Mouse (Mus musculus) liver, postnatal 0 days (tissue): ENCODE measurements around the gene R3hdm2. TPM values are rescaled to one million over a fixed set of nuclear protein-coding genes. Genes with fewer than 3 reads are reported as not detected.

Experiments
- ATAC-seq: fragments of 200-750 bp; cut with Nextera tagmentation; 2 replicates; pipeline ENCODE4 v1.8.0; 2017; ENCODE audit warnings: mild to moderate bottlenecking, moderate library complexity
- DNase-seq: peaks from one replicate; pipeline ENCODE4 v3.0.0-alpha.2; 2016
- H3K27ac ChIP-seq: fragments of 300-500 bp; sonication (generic); 2 replicates; pipeline ENCODE4 v1.5.1; 2014; ENCODE audit warnings: antibody characterized with exemption, moderate library complexity, mild to moderate bottlenecking, low read depth
- H3K27me3 ChIP-seq: fragments of 300-500 bp; sonication (generic); 2 replicates; pipeline ENCODE4 v1.6.1; 2014; ENCODE audit warnings: low read length, control low read depth, mixed read lengths; ENCODE audit not compliant: insufficient read depth
- H3K36me3 ChIP-seq: fragments of 300-500 bp; sonication (generic); replicated peaks from 2 replicates; pipeline ENCODE4 v1.6.1; 2014; ENCODE audit warnings: mild to moderate bottlenecking, control low read depth, low read length, moderate library complexity, mixed read lengths; ENCODE audit not compliant: insufficient read depth
- H3K4me1 ChIP-seq: fragments of 300-500 bp; sonication (generic); 2 replicates; pipeline ENCODE4 v1.6.1; 2014; ENCODE audit warnings: antibody characterized with exemption, mild to moderate bottlenecking, control low read depth; ENCODE audit not compliant: insufficient read depth
- H3K4me2 ChIP-seq: fragments of 300-500 bp; sonication (generic); 2 replicates; pipeline ENCODE4 v1.6.1; 2014; ENCODE audit warnings: low read depth, mild to moderate bottlenecking, low read length, moderate library complexity, mixed read lengths
- H3K4me3 ChIP-seq: fragments of 300-500 bp; sonication (generic); 2 replicates; pipeline ENCODE4 v1.5.1; 2014; ENCODE audit warnings: low read depth, low read length
- H3K9ac ChIP-seq: fragments of 300-500 bp; sonication (generic); replicated peaks from 2 replicates; pipeline ENCODE4 v1.6.1; 2014; ENCODE audit warnings: mild to moderate bottlenecking, moderate library complexity
- H3K9me3 ChIP-seq: fragments of 300-500 bp; sonication (generic); 2 replicates; pipeline ENCODE4 v1.6.1; 2016; ENCODE audit warnings: mild to moderate bottlenecking, control low read depth, low read length, mixed read lengths
- CTCF ChIP-seq: sonication (generic); IDR thresholded peaks from 2 replicates; pipeline ENCODE4 v1.5.1; 2016; ENCODE audit warnings: antibody characterized with exemption, low read depth
- EP300 ChIP-seq: IDR thresholded peaks from 2 replicates; pipeline ENCODE4 v1.6.1; 2016; ENCODE audit warnings: antibody characterized with exemption, low read depth, mild to moderate bottlenecking
- WGBS: fragments of 180-500 bp; shearing (Covaris S2); extraction: QIAGEN DNeasy Blood & Tissue Kit; methylation state at CpG from one replicate; pipeline ENCODE4 v1.1.7; 2014; ENCODE audit not compliant: insufficient replicate concordance; 5-methylcytosine and 5-hydroxymethylcytosine counted together
- polyA plus RNA-seq: library from polyadenylated mRNA; unstranded; fragments of >200 nt; fragmentation: Nextera tagmentation; extraction: Ambion mirVana; gene quantifications from 2 replicates; pipeline ENCODE4 v1.2.1, GENCODE M21; 2015

The R3hdm2 gene
- polyA plus RNA-seq, 1 experiment from 2014 or later: 16.6 TPM

DNA sequence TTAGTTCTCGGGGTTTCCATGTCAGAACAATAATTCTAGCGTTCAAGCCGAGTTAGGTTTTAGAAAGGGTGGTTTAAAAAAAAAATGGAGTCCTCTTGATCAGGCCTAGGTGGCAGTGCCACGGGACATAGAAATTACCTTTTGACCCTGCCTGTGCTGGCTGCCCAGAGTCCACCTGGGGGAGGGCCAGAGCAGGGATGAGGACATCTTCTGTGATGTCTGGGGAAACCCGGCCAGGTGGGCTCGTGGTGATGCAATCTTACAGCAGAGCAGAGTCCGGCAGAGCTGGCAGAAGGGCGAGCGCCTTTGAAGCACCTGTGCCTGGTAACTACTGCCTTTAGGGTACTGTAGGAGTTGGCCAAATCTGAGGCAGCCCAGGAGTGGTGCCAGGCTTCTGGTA, 27.9 kb upstream of the R3hdm2 start:
- Histone ChIP-seq H3K36me3 (no peaks in the 10 kb centered on the region), H3K4me2 (peak overlapping the region; percentile 66; the same call in 1 of the 2 replicates), H3K9ac (peak overlapping the region; percentile 71), H3K4me3 (no peak overlapping the region), H3K9me3 (no peaks in the 10 kb centered on the region), H3K27me3 (no peaks in the 10 kb centered on the region), H3K27ac (peak overlapping the region; percentile 93), H3K4me1 (peaks cover 20% of the 10 kb centered on the region)
- 67% methylated on average over 9 of the region's 9 CpGs for WGBS
- TF ChIP-seq CTCF (no peak), EP300 (peak; percentile 85)
- ATAC-seq (peak; percentile 79), DNase-seq (peak; percentile 77)

DNA sequence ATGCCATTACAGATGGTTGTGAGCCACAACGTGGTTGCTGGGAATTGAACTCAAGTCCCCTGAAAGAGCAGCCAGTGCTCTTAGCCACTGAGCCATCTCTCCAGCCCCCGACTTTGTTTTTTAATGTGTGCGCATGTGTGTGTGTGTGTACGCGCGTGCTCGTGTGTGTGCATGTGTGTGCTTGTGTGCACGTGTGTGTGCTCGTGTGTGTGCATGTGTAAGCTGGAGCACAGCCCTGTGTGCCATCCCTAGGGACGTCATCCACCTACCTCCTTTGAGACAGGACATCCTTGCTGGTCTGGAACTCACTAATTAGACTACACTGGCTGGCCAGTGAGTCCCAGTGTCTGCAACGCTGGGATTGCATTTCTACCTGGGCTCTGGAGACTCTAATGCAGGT, 27.4 kb upstream of the R3hdm2 start:
- Histone ChIP-seq H3K4me1 (peaks cover 20% of the 10 kb centered on the region), H3K9ac (peak overlapping the region; percentile 13; the same call in 1 of the 2 replicates), H3K27ac (peak overlapping the region; percentile 93), H3K9me3 (no peaks in the 10 kb centered on the region), H3K36me3 (no peaks in the 10 kb centered on the region), H3K27me3 (no peaks in the 10 kb centered on the region), H3K4me2 (no peak overlapping the region), H3K4me3 (no peak overlapping the region)
- TF ChIP-seq EP300: no peak
- no peak for TF ChIP-seq CTCF
- DNase-seq: no peak
- ATAC-seq: no peak
- 84% methylated on average over 11 of the region's 11 CpGs for WGBS

DNA sequence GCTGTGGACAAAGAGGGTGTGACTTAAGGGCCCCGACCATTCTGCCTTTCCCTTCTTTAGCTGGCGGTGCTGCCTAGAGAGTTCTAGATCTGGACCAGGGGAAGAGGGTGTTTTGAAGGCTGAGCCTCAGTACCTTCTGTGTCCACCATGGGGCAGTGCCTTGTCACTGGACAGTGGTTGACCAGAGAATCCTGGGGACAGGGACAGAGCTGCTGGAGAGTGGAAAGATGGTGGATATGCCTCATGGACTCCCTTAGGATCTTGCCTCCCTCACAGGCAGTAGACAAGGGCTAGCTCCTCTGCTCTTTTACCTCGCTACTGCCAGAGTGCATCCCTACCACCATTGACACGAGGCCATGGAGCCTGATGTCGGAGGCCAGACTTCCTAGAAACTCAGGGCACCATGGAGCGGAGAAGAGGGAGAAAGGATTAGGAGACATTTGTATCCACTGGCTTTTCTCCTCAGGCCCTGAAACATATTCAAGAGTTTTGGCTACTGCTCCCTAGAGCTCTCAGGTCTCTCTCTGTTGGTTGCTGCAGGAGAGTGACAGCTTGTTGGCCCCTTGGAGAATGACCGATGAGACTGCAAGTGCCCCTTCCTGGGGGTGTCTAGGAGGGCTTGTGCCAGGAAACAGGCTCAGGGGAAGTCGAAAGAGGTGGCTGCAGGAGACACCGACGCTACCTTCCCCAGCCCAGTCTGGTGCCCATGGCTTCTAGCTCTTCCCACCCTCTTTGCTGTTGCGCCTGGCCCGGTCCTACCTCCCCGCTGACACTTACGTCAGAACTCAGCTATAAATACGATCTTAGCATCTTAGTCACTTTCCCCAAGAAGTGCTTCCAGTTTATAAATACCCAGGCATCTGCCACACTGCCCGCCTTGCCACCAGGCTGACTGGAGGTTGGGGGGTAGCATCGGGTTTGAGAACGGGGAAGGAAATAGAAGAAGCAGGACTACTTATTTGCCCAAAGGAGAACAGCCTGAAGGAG, 25.9 kb upstream of the R3hdm2 start, which contains the start of gene Inhbe:
Gene Inhbe, minus strand, starts transcription at position 503 of the 987 bp plus-strand sequence.
- Histone ChIP-seq H3K4me3 (no peak within 1 kb of the TSS), H3K4me1 (peaks cover 20% of the 10 kb centered on the region), H3K27ac (peak within 1 kb of the TSS; percentile 93), H3K9ac (peak within 1 kb of the TSS; percentile 34; the same call in 1 of the 2 replicates), H3K36me3 (no peaks in the 10 kb centered on the region), H3K27me3 (no peaks in the 10 kb centered on the region), H3K9me3 (no peaks in the 10 kb centered on the region), H3K4me2 (no peak within 1 kb of the TSS)
- TF ChIP-seq CTCF: peak; percentile 69
- no peak for TF ChIP-seq EP300
- ATAC-seq (no peak), DNase-seq (peak; percentile 45)
- 51% methylated on average over 18 of the region's 18 CpGs for WGBS

DNA sequence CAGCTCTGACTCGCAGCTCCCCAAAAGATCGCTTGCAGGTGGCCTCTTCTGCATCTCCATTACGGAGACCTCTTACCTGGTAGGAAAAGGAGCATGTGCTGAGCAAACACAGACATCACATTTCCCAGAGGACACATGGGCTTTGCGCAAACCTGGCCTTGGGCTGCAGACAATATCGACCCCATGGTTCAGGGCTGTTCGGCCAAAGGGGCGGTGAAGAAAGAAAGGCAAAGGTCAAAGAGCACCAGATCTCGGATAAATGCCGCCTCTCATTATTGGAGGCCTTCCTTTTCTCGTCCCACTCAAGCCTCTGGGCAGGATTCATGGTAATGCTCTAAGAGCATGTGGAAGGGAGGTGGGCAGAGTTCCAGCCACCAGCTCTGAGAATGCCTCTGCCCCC, 24.8 kb upstream of the R3hdm2 start:
- peak overlapping the region; percentile 8; the same call in 1 of the 2 replicates for H3K4me2 ChIP-seq
- H3K4me3 ChIP-seq: no peak overlapping the region
- peak; percentile 53 for ATAC-seq
- peak; percentile 90 for TF ChIP-seq EP300
- TF ChIP-seq CTCF: no peak
- peak; percentile 72 for DNase-seq
- 59% methylated on average over 10 of the region's 10 CpGs for WGBS
- H3K27me3 ChIP-seq: no peaks in the 10 kb centered on the region
- H3K27ac ChIP-seq: peak overlapping the region; percentile 93
- H3K36me3 ChIP-seq: no peaks in the 10 kb centered on the region
- no peaks in the 10 kb centered on the region for H3K9me3 ChIP-seq
- peaks cover 20% of the 10 kb centered on the region for H3K4me1 ChIP-seq
- 0 out of 2 replicates have a peak overlapping the region, but pooled peaks have one; percentile 34 for H3K9ac ChIP-seq

DNA sequence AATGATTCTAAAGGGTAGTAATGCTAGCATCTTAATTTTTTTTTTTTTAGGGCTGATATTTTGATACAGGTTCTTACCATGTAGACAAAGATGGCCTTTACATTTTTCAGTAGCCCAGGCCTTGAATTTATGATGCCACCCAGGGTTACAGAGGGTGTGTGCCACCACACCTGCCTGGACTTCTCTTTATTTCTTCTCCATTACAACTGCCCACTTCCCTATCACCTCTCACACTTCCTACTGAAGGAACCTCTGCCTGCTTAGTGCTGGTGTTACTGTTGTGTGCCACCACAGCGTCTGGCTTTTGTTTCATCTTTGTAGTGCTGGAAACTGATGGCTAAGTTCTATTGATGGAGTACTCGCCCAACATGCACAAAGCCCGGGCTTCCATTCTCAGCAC, 19.4 kb upstream of the R3hdm2 start:
- ATAC-seq (no peak), DNase-seq (no peak)
- WGBS: 50% methylated on average over 3 of the region's 3 CpGs
- Histone ChIP-seq H3K4me3 (no peak overlapping the region), H3K4me2 (no peak overlapping the region), H3K36me3 (no peaks in the 10 kb centered on the region), H3K9me3 (no peaks in the 10 kb centered on the region), H3K4me1 (peaks cover 8% of the 10 kb centered on the region; the same call in 1 of the 2 replicates), H3K9ac (no peak overlapping the region), H3K27ac (no peak overlapping the region), H3K27me3 (no peaks in the 10 kb centered on the region)
- TF ChIP-seq CTCF (no peak), EP300 (no peak)

DNA sequence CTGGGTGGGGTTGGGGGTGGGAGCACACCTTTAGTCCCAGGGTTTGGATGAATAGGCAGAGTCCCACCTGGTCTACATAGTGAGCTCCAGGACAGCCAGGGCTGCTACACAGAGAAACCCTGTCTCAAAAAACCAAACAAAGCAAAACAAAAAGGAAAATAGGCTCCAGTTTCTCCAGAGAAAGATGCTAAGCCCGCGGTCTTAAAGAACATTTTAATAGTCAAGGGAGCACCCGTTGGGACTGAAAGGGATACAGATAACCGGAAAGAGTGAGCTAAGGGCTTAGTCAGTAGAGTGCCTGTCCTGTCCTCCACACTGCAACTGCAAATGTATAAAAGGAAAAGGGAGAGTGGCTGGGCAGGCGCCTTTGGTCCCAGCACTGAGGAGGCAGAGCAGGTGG, 13.0 kb upstream of the R3hdm2 start:
- H3K27ac ChIP-seq: peak overlapping the region; percentile 48
- WGBS: 69% methylated on average over 5 of the region's 5 CpGs
- TF ChIP-seq EP300: no peak
- no peak for TF ChIP-seq CTCF
- DNase-seq (no peak), ATAC-seq (no peak)
- H3K4me1 ChIP-seq: peaks cover 2% of the 10 kb centered on the region; the same call in 1 of the 2 replicates
- H3K4me2 ChIP-seq: no peak overlapping the region
- H3K9me3 ChIP-seq: no peaks in the 10 kb centered on the region
- H3K36me3 ChIP-seq: no peaks in the 10 kb centered on the region
- no peak overlapping the region for H3K9ac ChIP-seq
- no peaks in the 10 kb centered on the region for H3K27me3 ChIP-seq
- H3K4me3 ChIP-seq: no peak overlapping the region
